Mouse (Mus musculus) heart, adult 2 months (tissue): ENCODE results near the gene Fuz.

Source experiments
- CTCF ChIP-seq: fragments of 200-600 bp; IDR thresholded peaks from 2 replicates; pipeline ENCODE4 v1.8.1; 2022; ENCODE audit warnings: antibody characterized with exemption, mild to moderate bottlenecking, moderate library complexity
- POLR2A ChIP-seq: fragments of 200-500 bp; IDR thresholded peaks from 2 replicates; pipeline ENCODE4 v1.6.1; 2011; ENCODE audit warnings: mild to moderate bottlenecking, low read depth, low read length, control low read depth; ENCODE audit not compliant: insufficient read depth

GRCm38 (mm10) chr7:44925468-44925867, 29.6 kb downstream of the Fuz start:
- TF ChIP-seq CTCF (peak; percentile 63), POLR2A (no peak)
